Mouse (Mus musculus) forebrain, postnatal 0 days (tissue): ENCODE results near the gene S1pr3. TPM values are rescaled to one million over a fixed set of nuclear protein-coding genes. Genes with fewer than 3 reads are reported as not detected.

Experiments used
- ATAC-seq: fragments of 200-750 bp; cut with Nextera tagmentation; 2 replicates; pipeline ENCODE4 v1.8.0; 2017; ENCODE audit warnings: mild to moderate bottlenecking, moderate library complexity
- DNase-seq: peaks from one replicate; pipeline ENCODE4 v3.0.0-alpha.2; 2015
- H3K27ac ChIP-seq: fragments of 300-500 bp; sonication (generic); 2 replicates; pipeline ENCODE4 v1.5.1; 2014; ENCODE audit warnings: low read depth, mild to moderate bottlenecking, antibody characterized with exemption, low read length, moderate library complexity, mixed read lengths
- H3K27me3 ChIP-seq: fragments of 300-500 bp; sonication (generic); 2 replicates; pipeline ENCODE4 v1.6.1; 2014; ENCODE audit warnings: mild to moderate bottlenecking, low read length, mixed read lengths; ENCODE audit not compliant: insufficient read depth
- H3K36me3 ChIP-seq: fragments of 300-500 bp; sonication (generic); 2 replicates; pipeline ENCODE4 v1.6.1; 2014; ENCODE audit warnings: mild to moderate bottlenecking, moderate library complexity; ENCODE audit not compliant: insufficient read depth
- H3K4me1 ChIP-seq: fragments of 300-500 bp; sonication (generic); 2 replicates; pipeline ENCODE4 v1.6.1; 2014; ENCODE audit warnings: antibody characterized with exemption; ENCODE audit not compliant: insufficient read depth
- H3K4me2 ChIP-seq: fragments of 300-500 bp; sonication (generic); 2 replicates; pipeline ENCODE4 v1.6.1; 2014; ENCODE audit warnings: low read depth, mild to moderate bottlenecking, moderate library complexity
- H3K4me3 ChIP-seq: fragments of 300-500 bp; sonication (generic); 2 replicates; pipeline ENCODE4 v1.5.1; 2014; ENCODE audit warnings: low read depth, low read length, mixed read lengths
- H3K9ac ChIP-seq: fragments of 300-500 bp; sonication (generic); 2 replicates; pipeline ENCODE4 v1.6.1; 2014; ENCODE audit warnings: mild to moderate bottlenecking
- H3K9me3 ChIP-seq: fragments of 300-500 bp; sonication (generic); 2 replicates; pipeline ENCODE4 v1.6.1; 2016; ENCODE audit warnings: low read length
- CTCF ChIP-seq: sonication (generic); IDR thresholded peaks from 2 replicates; pipeline ENCODE4 v1.5.1; 2016; ENCODE audit warnings: antibody characterized with exemption, control low read depth, low read depth
- WGBS: fragments of 180-500 bp; shearing (Covaris S2); extraction: QIAGEN DNeasy Blood & Tissue Kit; methylation state at CpG from one replicate; pipeline ENCODE4 v1.1.7; 2014; 5-methylcytosine and 5-hydroxymethylcytosine counted together
- polyA plus RNA-seq: library from polyadenylated mRNA; unstranded; fragments of >200 nt; fragmentation: Nextera tagmentation; extraction: Ambion mirVana; gene quantifications from 2 replicates; pipeline ENCODE4 v1.2.1, GENCODE M21; 2015
- total RNA-seq: library from RNA; depleted of rRNA; stranded (reverse); fragments of >200 nt; gene quantifications from 2 replicates; pipeline ENCODE4 v1.2.3, GENCODE M21; 2014

S1pr3 gene
- total and polyA plus RNA-seq, 2 experiments from 2014 or later, result 8.4 to 9.6 TPM

- Histone ChIP-seq H3K9ac (no peak overlapping the region), H3K9me3 (peaks cover 1% of the 10 kb centered on the region; the same call in 1 of the 2 replicates), H3K4me3 (no peak overlapping the region), H3K27me3 (no peaks in the 10 kb centered on the region), H3K4me2 (no peak overlapping the region), H3K36me3 (no peaks in the 10 kb centered on the region), H3K4me1 (no peaks in the 10 kb centered on the region), H3K27ac (no peak overlapping the region)
- ATAC-seq, result 0 out of 2 replicates have a peak, but pooled peaks have one; percentile 20
- WGBS, result 68% methylated on average over 4 of the region's 4 CpGs
- no peak for TF ChIP-seq CTCF
- no peak for DNase-seq
Observed at GRCm38 (mm10) chr13:51390398-51390797, 18.0 kb upstream of the S1pr3 start.

GRCm38 (mm10) chr13:51391359-51391916 lies 17.0 kb upstream of the S1pr3 start:
- H3K4me3 ChIP-seq, result no peak overlapping the region
- H3K27me3 ChIP-seq, result no peaks in the 10 kb centered on the region
- no peaks in the 10 kb centered on the region for H3K4me1 ChIP-seq
- no peak for DNase-seq
- H3K4me2 ChIP-seq, result no peak overlapping the region
- TF ChIP-seq CTCF, result no peak
- H3K36me3 ChIP-seq, result no peaks in the 10 kb centered on the region
- WGBS, result 88% methylated on average over 6 of the region's 6 CpGs
- H3K9ac ChIP-seq, result no peak overlapping the region
- peaks cover 3% of the 10 kb centered on the region; the same call in 1 of the 2 replicates for H3K9me3 ChIP-seq
- H3K27ac ChIP-seq, result no peak overlapping the region
- ATAC-seq, result no peak

GRCm38 (mm10) chr13:51392256-51392655 lies 16.2 kb upstream of the S1pr3 start:
- no peak overlapping the region for H3K4me2 ChIP-seq
- no peaks in the 10 kb centered on the region for H3K27me3 ChIP-seq
- ATAC-seq (no peak), DNase-seq (no peak)
- H3K9me3 ChIP-seq, result peaks cover 3% of the 10 kb centered on the region; the same call in 1 of the 2 replicates
- no peak for TF ChIP-seq CTCF
- no peak overlapping the region for H3K27ac ChIP-seq
- no peaks in the 10 kb centered on the region for H3K4me1 ChIP-seq
- H3K4me3 ChIP-seq, result no peak overlapping the region
- no peak overlapping the region for H3K9ac ChIP-seq
- 40% methylated on average over 1 of the region's 1 CpGs for WGBS
- no peaks in the 10 kb centered on the region for H3K36me3 ChIP-seq

GRCm38 (mm10) chr13:51397861-51398260 lies 10.6 kb upstream of the S1pr3 start:
- peaks cover 3% of the 10 kb centered on the region; the same call in 1 of the 2 replicates for H3K9me3 ChIP-seq
- peaks cover 5% of the 10 kb centered on the region; the same call in 1 of the 2 replicates for H3K4me1 ChIP-seq
- DNase-seq (no peak), ATAC-seq (no peak)
- no peak overlapping the region for H3K4me3 ChIP-seq
- H3K9ac ChIP-seq, result no peak overlapping the region
- no peak for TF ChIP-seq CTCF
- no peaks in the 10 kb centered on the region for H3K36me3 ChIP-seq
- no peak overlapping the region for H3K4me2 ChIP-seq
- no peaks in the 10 kb centered on the region for H3K27me3 ChIP-seq
- WGBS, result 88% methylated on average over 6 of the region's 6 CpGs
- no peak overlapping the region for H3K27ac ChIP-seq

- DNase-seq (no peak), ATAC-seq (no peak)
- H3K27me3 ChIP-seq, result no peaks in the 10 kb centered on the region
- no peak for TF ChIP-seq CTCF
- 95% methylated on average over 3 of the region's 3 CpGs for WGBS
- H3K36me3 ChIP-seq, result no peaks in the 10 kb centered on the region
- peaks cover 3% of the 10 kb centered on the region; the same call in 1 of the 2 replicates for H3K9me3 ChIP-seq
- no peak overlapping the region for H3K4me2 ChIP-seq
- no peak overlapping the region for H3K27ac ChIP-seq
- H3K4me3 ChIP-seq, result no peak overlapping the region
- H3K4me1 ChIP-seq, result peaks cover 5% of the 10 kb centered on the region; the same call in 1 of the 2 replicates
- H3K9ac ChIP-seq, result no peak overlapping the region
Observed at GRCm38 (mm10) chr13:51399562-51399961, 8.9 kb upstream of the S1pr3 start.

- Histone ChIP-seq H3K9me3 (peaks cover 3% of the 10 kb centered on the region; the same call in 1 of the 2 replicates), H3K27ac (peak overlapping the region; percentile 55; the same call in 1 of the 2 replicates), H3K4me2 (peak overlapping the region; percentile 62), H3K36me3 (no peaks in the 10 kb centered on the region), H3K27me3 (no peaks in the 10 kb centered on the region), H3K4me3 (peak overlapping the region; percentile 30), H3K4me1 (peaks cover 5% of the 10 kb centered on the region; the same call in 1 of the 2 replicates), H3K9ac (peak overlapping the region; percentile 44)
- DNase-seq, result no peak
- TF ChIP-seq CTCF, result no peak
- WGBS, result 34% methylated on average over 14 of the region's 14 CpGs
- peak; percentile 45; the same call in 1 of the 2 replicates for ATAC-seq
Observed at GRCm38 (mm10) chr13:51400186-51400719, 8.2 kb upstream of the S1pr3 start.
